Mouse (Mus musculus) kidney, postnatal 25 days (tissue): ENCODE measurements at regions not wholly inside any gene's neighbourhood (a gene's known extent, or its start where the extent isn't known, plus 50 kb on each side); places are given as distances from the start of the nearest gene placed in this dataset.

Source experiments
- DNase-seq, 2 experiments: peaks; one replicate each; pipeline ENCODE4 v3.0.0; 2021; ENCODE audit warnings: mixed read lengths in 2 of 2

DNA sequence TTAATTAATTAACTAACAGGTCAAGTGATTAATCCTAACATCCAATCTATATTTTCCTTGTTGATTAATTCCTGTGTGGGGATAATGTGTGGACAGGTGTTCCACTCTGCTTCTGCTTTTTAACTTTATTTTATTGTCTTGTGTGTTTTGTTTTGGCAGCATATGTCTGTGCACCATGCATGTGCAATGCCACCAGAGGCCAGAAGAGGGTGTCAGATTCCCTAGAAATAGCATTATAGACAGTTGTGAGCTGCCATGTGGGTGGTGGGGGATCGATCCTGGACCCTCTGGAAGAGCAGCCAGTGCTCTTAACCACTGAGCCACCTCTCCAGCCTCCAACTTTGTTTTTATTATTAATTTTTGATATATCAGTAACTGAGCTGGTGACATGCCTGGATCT, 65.6 kb downstream of the En1 start:
- no peak for DNase-seq

DNA sequence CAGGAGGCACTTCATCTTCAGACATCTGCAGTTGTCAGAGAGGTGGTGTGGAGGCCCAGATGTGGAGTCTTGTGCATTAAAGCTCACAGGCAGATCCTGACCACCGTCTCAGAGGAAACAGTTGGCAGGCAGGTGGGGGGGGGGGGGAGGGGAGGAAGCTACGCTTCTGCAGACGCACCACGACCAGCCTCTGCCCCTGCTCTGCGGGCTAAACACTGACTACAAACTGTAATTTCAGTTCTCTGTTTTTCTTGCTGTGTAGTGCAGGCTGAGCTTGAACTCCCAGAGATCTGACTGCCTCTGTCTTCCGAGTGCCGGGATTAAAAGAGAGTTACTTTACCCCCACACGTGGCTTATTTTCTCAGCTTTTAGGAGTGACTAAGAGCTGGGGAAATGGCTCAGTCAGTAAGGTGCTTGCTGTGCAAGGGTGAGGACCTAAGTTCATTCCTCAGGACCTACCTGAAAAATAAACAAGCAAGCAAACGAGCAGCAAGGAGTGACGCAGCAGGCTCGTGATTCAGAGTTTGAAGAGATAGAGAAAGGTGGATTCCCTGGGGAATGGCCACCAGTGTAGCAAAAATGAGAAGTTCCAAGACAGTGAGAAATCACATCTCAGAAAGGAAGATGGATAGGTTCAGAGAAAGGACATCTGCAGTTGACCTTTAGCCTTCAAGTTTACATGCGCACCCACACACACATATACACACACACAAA, 81.5 kb downstream of the En1 start:
- DNase-seq = no peak

DNA sequence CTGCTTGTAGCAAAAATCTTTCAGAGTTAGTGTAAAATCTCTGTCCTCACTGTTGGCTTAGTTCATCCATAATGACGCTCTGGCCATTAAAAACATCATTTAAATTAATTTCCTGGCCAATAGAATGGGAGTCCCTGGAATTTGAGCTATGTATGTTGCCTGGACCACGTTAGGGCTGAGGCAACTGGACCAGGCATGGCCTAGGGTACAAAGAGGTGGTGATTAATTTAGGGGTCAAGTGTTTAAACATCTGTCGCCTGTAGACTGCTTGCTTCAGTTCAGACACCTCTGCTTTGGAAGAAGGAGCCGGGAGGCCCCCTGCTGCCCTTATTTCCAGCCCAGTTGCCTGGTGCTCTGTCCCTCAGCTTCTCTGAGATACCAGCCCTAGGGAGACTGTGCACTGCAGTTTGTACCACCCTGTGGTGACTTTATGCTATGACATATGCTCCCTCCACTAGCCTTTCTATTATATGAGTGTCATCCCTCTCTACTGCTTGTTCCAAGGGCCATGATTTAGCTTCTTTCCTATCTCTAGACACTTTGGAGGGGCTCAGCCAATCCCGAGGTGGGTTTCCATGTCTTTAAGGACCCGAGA, 83.5 kb downstream of the En1 start:
- no peak for DNase-seq

DNA sequence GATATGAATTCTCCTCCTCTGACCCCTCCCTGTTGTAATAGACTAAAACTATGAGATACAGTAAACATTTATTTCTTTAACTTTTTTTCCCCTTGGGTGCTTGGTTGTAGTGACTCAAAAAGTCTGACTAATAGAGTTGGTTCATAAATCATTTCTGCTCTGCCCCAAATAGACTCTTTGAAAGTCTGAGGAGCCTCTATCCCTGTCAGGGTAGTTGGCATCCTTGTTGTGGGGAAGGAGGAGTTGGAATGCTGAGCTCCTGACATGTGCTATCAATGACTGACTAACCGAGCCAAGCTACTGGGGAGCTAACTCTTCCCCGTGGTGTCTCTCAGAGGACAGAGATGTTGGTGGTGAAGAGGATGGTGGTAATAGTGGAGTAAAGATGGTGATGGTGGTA, 89.4 kb downstream of the En1 start:
- DNase-seq = no peak

DNA sequence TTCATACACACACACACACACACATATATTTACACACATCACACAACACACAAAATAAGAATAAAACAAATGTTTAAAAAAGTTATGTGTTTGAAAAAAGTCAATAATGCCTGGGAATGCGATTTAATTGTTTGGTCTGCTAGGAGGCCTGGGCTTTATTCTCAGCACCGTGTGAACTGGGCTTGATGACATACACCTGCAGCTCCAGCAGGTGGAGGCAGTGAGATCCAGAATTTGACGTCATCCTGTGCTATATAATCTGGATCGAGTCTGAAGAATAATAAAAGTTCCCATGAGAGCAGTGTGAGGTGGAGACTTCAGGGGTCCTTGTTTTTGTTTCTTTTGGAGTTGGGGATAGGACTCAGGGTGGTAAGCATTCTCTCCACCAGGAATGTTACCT, 96.0 kb downstream of the En1 start:
- no peak for DNase-seq

DNA sequence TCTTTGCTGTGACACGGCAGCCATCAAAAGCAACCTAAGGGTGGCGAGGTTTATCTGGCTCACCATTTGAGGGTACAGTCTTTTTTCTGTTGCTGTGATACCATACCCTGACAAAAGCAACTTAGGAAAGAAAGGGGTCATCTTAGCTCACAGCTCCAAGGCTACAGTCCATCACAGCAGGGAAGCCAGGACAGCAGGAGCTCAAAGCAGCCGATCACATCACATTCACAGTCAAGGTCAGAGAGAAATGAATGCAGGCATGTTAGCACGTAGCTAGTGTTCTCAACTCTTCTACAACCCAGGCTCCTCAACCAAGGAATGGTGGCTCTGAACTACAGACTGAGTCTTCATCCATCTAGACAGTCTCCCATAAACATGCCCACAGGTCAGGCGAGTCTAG, 102.0 kb downstream of the En1 start:
- no peak for DNase-seq

DNA sequence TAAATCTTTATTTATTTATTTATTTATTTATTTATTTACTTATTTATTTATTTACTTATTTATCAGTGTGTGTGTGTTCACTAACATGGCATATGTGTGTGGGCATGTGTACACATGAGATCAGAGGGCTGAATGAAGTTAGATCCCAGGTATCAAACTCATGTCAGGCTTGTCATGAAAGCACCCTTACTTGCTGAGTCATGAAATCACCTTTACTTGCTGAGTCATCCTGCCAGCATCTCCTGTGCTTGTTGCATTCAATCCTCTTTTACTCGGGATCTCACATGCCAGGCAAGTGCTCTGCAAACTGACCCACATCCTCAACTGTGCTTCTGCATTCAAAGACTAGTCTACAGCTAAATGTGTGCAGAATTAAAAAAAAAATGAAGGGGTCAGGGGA, 103.8 kb downstream of the En1 start:
- DNase-seq = no peak

DNA sequence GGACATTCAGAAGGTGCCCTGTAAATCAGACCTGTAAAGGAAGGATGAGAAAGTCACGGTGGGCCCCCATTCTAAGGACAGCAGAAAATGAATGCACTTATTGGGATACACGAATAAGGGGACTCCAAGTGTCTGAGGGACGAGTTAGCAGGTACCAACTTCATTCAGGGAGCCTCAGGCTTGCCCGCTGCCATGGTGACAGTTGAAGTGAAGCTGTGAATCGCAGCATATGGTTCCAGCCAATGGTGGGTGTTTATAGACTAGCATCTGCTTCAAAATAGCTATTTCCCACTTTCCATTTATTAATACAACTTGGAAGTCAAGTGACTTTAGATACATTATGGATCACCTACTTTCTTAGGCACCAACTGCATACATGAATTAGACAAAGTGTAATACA, 106.3 kb downstream of the En1 start:
- no peak for DNase-seq

DNA sequence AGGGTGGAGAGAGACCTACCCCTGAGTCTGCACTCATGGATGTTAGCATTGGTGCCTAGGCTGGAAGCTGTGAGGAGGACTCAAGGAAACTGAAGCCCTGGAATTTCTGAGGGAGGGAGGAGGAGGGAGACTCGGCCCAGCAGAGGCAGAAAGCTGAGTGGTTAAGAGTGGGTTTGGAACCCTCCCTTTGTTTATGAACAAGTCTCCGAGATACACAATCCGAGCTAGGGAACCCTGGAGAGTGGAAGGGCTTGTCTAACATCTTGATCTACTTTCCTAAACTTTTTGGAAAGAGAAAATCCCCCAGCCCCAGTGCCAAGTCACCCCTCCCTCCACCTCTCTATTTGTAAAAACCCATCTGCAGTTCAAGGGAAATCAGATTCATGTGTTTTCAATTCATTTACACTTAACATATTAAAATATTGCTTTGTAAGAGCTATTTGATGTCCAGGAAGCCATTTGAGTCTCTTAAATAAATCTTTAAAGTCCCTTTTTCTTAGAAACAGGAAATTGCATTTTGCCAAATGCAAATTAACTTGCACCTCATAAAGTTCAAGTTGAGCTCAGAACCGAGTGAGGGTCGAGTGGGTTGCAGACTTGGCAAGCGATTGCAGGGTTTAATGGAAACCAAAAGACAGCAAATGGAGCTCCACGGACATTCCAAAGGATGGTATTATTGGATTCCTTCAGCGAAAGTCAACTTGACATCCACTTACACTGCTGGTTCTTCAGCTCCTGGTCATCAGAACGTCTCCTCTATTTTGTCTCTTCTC, 113.1 kb downstream of the En1 start:
- no peak for DNase-seq

DNA sequence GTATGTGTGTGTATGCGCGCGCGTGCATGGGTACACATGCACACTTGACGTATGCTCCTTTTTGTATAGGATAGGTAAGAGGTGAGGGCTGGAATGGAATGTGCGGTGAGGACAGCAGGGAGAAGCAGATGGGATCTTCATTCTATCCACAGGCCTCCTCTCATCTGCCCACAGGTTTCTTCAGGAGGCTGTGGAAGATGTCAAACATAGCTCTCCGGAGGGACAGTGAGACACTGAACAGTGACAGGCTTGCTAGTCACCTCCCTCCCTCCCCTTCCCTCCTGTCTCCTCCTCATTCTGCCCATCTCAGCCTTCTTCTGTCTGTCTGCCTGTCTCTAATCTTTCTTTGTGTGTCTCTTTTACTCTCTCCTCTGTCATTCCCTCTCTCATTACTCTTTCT, 124.6 kb downstream of the En1 start:
- no peak for DNase-seq

DNA sequence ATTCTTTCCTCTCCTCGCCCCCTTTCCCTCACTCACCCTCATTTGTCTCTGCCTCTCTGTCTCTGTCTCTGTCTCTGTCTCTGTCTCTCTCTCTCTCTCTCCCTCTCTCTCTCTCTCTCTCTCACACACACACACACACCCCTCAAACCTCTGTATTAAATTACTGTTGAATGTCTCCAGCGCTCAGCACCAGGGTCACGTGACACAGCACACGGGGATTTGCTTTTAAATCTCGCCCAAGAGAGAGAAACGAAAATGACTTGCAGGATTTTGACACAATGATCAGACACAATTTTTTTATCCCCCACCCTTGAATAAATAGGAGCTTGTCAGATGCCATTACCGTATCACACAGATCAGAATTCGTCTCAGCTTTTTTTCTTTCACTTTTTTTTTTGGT, 125.2 kb downstream of the En1 start:
- DNase-seq = no peak

DNA sequence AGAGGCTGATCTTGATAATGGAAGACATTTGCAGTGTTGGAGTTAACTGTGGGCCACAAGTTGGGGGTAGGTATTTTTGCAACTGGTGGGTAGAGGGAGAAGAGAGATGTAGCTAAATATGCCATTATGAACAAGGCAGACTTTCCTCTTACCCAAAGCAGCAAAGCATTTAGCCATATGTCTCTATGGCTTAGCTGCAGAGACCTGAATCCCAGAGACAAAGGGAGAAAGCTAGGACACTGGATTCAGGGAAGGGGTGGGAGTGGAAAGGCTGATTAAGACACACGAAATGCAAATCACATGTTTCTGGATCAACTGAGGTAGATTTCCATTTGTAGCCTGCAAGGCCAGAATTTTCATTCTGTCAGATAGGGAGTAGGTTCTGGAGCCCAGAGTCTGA, 129.8 kb downstream of the En1 start:
- no peak for DNase-seq

DNA sequence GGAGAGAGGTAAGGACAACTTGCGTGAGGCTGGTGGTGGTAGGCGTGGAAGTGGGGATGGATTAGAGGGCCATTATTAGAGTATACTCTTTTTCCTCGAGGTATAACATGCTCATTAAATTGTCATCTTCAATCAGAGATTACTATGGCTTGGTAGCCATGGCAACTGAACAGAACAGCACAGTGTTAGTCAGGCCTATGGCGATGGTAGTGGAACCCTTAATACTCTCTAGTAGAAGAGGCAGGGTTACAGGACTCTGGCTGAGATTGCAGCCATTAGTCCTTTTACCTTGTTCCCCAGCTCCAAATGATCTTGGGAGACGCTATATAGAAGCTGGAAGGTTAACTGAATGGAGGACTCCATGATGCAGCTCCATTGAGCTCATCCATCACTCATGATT, 131.5 kb downstream of the En1 start:
- DNase-seq = no peak

DNA sequence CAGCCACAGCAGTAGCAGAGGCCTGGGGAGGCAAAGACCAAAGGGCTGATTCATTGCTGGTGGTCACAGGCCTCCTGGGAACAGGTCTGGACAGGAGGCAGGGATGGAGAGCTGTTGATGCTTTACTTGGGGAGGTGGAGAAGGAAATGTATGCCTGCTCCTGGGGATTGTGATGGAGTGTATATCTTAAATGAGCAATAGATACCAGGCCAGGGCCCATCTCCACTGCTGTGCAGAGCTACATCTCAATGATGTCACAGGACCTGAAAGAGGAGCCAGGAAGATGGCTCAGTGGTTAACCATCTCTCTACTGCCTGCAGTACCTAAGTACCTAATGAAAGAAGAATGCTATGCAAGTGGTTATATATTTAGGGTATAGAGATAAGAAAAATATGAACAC, 132.6 kb downstream of the En1 start:
- no peak for DNase-seq

DNA sequence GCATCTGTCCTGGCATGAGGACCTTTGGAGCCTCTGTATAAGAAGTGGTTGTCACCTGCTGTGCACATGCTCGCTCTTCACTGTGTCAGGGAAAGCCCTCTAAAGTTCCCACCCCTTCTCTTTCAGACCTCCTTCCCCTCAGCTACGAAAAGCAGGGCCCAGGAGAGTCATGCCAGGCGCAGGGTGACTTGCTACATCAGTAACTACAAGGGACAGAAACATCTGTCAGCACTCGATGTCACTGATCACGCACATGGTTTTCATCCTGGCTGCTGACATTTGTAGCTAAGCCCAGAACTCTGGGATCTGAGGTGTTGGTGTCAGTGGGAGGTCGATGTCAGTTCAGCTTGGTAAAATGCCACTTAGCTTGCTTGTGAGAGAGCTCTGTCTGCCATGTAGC, 137.3 kb downstream of the En1 start:
- DNase-seq = no peak

DNA sequence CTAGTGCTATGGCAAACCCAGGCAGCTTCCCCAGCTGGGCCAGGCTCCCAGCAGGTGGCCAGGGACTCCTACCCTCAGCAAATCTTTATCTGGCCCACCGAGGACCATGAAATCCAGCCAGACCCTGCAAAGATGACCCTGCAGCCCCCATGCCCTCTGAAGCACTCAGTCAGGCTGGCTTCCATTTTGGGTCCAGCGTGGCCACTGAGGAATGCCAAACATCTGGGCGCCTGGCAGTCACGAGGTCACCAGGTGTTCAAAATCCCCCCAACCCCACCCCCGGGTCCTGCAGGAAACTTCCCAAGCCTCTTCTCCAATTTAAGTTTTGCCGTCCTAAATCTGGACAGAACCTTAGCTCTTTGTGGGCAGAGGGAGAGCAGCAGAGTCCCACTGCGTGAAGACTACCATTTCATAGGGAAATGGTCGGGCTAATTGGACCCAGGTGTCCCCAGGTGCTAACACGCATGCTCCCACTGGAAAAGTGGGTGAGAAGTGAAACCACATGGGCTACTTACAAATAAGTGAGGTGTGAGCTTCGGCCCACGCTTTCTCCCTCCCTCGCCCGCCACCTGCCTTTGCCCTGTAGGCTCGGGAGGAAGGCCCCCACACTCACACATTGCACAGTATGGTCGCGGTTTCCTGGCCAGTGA, 139.0 kb downstream of the En1 start:
- DNase-seq = no peak

DNA sequence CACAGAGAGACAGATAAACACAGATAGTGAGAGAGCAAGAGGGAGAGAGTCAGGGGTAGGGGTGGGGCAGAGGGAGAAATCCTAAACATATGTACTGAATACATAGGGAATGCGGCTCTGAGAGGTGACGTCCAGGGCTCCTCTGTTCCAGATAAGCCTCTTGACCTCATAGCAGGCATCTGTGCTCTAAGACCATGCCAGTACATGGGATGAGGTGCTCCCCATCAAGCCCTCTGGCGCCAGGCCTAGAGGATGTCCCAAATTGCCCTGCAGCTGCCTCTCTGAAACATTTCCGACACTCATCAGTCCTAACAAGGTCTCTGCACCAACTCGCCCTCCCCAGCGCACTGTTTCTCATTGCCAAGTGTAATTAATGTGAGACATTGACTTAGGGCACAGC, 146.7 kb downstream of the En1 start:
- DNase-seq = no peak

DNA sequence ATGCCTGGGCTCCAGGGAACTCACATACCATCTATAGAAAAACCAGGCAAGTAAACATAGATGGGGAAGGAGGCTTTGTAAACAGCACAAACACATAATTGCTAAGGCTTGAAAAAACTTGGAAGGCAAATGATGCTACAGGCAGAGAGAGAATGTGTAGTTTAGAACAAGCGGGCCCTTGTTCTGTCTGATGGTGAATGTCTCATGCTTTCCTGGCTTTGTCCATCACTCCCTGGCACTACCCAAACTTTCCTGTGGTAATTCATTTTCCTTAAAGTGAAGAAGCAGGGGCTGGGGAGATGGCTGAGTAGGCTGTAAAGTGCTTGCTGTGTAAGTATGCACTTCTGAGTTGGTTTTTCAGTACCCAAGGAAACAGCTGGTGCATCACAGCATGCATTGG, 151.2 kb downstream of the En1 start:
- no peak for DNase-seq

DNA sequence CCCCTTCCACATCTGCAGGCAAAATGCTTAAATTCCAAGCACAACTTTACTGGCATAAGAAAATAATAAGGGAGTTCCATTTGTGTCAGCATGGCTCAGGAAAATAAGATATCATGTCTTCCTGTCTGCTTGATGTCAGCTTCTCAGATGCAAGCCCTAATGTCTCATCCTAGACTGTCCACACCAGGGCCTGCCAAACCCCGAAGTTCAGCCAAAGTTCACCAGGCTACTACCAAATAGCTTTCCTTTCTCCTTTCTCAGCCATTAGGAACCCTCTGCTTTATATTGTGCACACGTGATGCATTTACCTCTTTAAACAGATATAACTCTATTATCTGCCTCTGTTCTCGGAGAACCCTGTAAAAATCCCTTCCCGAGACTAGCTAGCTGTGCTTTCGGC, 152.1 kb downstream of the En1 start:
- peak in 1 of 2 experiments; percentile 9 for DNase-seq

DNA sequence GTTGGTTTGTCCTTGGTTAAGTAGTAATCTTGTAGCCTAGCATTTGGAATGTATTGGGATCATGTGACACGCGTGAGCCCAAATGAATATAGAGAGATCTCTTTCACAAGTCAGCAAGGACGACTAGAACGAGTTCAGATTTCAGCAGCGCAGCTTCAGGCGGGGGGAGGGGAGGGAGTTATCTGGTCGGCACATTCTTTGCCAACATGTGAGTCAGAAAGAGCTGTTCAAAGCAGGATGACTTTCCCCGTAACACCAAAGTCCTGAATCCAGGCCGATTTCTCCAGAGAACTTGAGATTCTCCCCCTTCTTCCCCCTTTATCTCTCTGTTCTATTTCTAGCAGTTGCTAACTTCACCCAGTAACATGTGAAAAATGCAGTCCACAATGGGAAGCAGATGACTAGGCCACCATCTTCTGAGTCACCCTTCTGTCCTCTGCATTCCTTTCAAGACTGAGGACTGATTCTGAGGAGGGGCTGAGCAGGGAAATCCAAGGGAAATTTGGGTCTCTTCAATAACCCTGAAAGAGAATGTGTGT, 155.1 kb downstream of the En1 start:
- no peak for DNase-seq

DNA sequence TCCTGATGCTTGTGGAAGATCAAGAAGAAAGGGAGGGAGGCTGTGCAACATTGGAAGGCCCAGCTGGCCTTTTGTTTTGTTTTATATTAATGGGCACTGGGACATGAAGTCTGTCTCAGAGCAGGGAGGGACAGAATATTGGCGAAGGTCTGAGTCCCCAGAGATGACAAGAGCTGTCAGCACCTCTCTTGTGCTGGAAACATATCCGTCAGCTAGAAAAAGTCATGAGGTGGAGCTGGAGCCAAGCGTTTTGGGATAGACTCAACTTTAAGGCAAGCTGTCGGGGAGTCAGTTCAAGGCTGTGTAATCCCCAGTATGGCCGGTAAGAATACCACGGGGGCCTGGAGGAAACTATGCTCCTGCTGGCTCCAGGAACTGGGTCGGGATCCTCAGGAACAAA, 156.0 kb downstream of the En1 start:
- no peak for DNase-seq

DNA sequence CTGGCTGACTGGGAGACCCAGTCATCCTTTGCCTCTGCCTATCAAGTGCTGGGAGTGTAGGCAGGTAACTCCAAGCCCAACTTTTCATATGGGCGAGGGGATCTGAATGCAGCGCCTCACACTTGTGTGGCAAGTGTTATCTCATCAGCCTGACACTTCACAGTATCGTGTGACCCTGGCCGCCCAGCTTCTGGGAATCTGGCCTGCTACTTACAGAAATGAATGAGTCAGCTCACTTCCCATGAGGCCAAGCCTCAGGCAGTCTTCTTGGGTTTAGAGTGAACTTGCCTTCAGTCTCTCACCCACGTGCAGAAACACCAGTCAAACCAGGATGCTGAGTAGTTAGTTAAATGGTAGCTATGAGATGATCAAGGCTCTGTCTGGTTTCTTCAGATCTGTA, 156.5 kb downstream of the En1 start:
- no peak for DNase-seq

DNA sequence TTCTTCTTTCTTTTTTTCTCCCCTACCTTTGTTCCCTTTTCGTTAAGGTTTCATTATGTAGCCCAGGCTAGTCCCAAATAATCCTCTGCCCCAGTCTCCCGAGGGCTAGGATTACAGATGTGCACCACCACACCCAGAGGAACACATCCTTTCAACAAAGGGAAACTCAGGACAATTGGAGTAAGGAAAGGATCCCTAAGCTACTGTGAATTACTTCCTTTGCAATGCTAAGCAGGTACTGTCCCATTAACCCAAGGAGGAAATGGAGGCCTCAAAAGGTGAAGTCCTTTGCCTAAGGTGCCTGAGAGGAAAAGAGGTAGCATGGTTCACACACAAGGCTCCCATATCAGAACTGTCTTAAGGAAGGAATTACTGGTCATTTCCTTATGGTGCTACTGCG, 157.2 kb downstream of the En1 start:
- DNase-seq = no peak

DNA sequence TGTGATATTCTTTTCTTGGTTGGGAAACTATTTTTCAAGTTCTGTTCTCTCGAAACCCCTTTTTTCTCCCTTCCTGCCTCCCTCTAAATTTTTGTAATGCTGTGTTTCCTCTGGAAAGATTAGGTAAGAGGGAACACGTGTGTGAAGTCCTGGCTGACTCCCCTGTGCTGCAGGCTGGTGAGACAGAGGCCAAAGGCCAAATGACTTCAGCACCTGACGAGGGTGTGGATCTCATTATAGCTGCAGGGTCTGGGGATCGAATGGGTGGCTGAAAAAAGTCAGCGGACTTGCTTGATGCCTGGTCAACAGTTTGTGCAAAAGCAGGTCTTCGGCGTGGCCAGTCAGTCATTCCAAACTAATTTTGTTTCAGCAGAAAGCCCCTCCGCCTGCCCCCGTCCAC, 159.1 kb downstream of the En1 start:
- DNase-seq = no peak
